Mouse (Mus musculus) embryonic facial prominence, embryonic 12.5 days (tissue): Measurements from ENCODE around the gene Imp4. TPM values are rescaled to one million over a fixed set of nuclear protein-coding genes. Genes with fewer than 3 reads are reported as not detected.

Source experiments
- ATAC-seq: fragments of 200-750 bp; cut with Nextera tagmentation; 2 replicates; pipeline ENCODE4 v1.8.0; 2017; ENCODE audit not compliant: insufficient number of reproducible peaks, insufficient read depth, low FRiP score, low TSS enrichment
- H3K27ac ChIP-seq: fragments of 300-500 bp; sonication (generic); 2 replicates; pipeline ENCODE4 v1.5.1; 2016; ENCODE audit warnings: mild to moderate bottlenecking
- H3K27me3 ChIP-seq: fragments of 300-500 bp; sonication (generic); 2 replicates; pipeline ENCODE4 v1.6.1; 2016; ENCODE audit warnings: mild to moderate bottlenecking, moderate library complexity
- H3K36me3 ChIP-seq: fragments of 300-500 bp; sonication (generic); 2 replicates; pipeline ENCODE4 v1.6.1; 2016; ENCODE audit warnings: mild to moderate bottlenecking
- H3K4me1 ChIP-seq: fragments of 300-500 bp; sonication (generic); 2 replicates; pipeline ENCODE4 v1.6.1; 2016
- H3K4me2 ChIP-seq: fragments of 300-500 bp; sonication (generic); replicated peaks from 2 replicates; pipeline ENCODE4 v1.6.1; 2016; ENCODE audit warnings: mild to moderate bottlenecking, moderate library complexity
- H3K4me3 ChIP-seq: fragments of 300-500 bp; sonication (generic); 2 replicates; pipeline ENCODE4 v1.5.1; 2016; ENCODE audit warnings: mild to moderate bottlenecking
- H3K9ac ChIP-seq: fragments of 300-500 bp; sonication (generic); 2 replicates; pipeline ENCODE4 v1.6.1; 2016; ENCODE audit warnings: mild to moderate bottlenecking, moderate library complexity
- H3K9me3 ChIP-seq: fragments of 300-500 bp; sonication (generic); 2 replicates; pipeline ENCODE4 v1.6.1; 2016; ENCODE audit warnings: mild to moderate bottlenecking, moderate library complexity
- WGBS: fragments of 180-500 bp; shearing (Covaris S2); methylation state at CpG from one replicate; pipeline ENCODE4 v1.1.7; 2016; 5-methylcytosine and 5-hydroxymethylcytosine counted together
- polyA plus RNA-seq: library from polyadenylated mRNA; unstranded; fragments of >200 nt; fragmentation: Nextera tagmentation; extraction: Ambion mirVana; gene quantifications from 2 replicates; pipeline ENCODE4 v1.2.1, GENCODE M21; 2016

The Imp4 gene
- polyA plus RNA-seq, 1 experiment from 2014 or later, result 88.4 TPM

GRCm38 (mm10) chr1:34465445-34465844, 25.8 kb downstream of the Imp4 start:
- WGBS, result 78% methylated on average over 6 of the region's 6 CpGs
- no peaks in the 10 kb centered on the region for H3K4me1 ChIP-seq

GRCm38 (mm10) chr1:34468051-34468450, 28.4 kb downstream of the Imp4 start:
- Histone ChIP-seq H3K4me2 (no peak overlapping the region), H3K27me3 (peaks cover 14% of the 10 kb centered on the region), H3K9me3 (no peaks in the 10 kb centered on the region), H3K36me3 (no peaks in the 10 kb centered on the region), H3K27ac (no peak overlapping the region), H3K4me3 (no peak overlapping the region), H3K4me1 (0 out of 2 replicates have a peak, but pooled peaks cover 2% of the 10 kb centered on the region), H3K9ac (no peak overlapping the region)
- no peak for ATAC-seq
- WGBS, result 69% methylated on average over 3 of the region's 3 CpGs

More at GRCm38 (mm10) chr1:34465445-34465844, 25.8 kb downstream of the Imp4 start:
- Histone ChIP-seq H3K4me3 (no peak overlapping the region), H3K9me3 (no peaks in the 10 kb centered on the region), H3K27me3 (peaks cover 11% of the 10 kb centered on the region), H3K36me3 (no peaks in the 10 kb centered on the region), H3K4me2 (no peak overlapping the region), H3K27ac (no peak overlapping the region), H3K9ac (no peak overlapping the region)
- ATAC-seq, result no peak

- H3K27me3 ChIP-seq, result peaks cover 19% of the 10 kb centered on the region
- WGBS, result 64% methylated on average over 4 of the region's 4 CpGs
- no peak overlapping the region for H3K27ac ChIP-seq
- no peak overlapping the region for H3K4me3 ChIP-seq
- no peaks in the 10 kb centered on the region for H3K36me3 ChIP-seq
- H3K4me1 ChIP-seq, result 0 out of 2 replicates have a peak, but pooled peaks cover 2% of the 10 kb centered on the region
- no peaks in the 10 kb centered on the region for H3K9me3 ChIP-seq
- H3K4me2 ChIP-seq, result no peak overlapping the region
- ATAC-seq, result no peak
- no peak overlapping the region for H3K9ac ChIP-seq
Measured at GRCm38 (mm10) chr1:34468500-34468899, 28.8 kb downstream of the Imp4 start.

- Histone ChIP-seq H3K27me3 (peaks cover 22% of the 10 kb centered on the region), H3K4me3 (no peak overlapping the region), H3K9ac (no peak overlapping the region), H3K9me3 (no peaks in the 10 kb centered on the region), H3K27ac (no peak overlapping the region), H3K4me1 (0 out of 2 replicates have a peak, but pooled peaks cover 2% of the 10 kb centered on the region), H3K36me3 (no peaks in the 10 kb centered on the region), H3K4me2 (no peak overlapping the region)
- no peak for ATAC-seq
- 60% methylated on average over 5 of the region's 5 CpGs for WGBS
Measured at GRCm38 (mm10) chr1:34469801-34470200, 30.1 kb downstream of the Imp4 start.

GRCm38 (mm10) chr1:34472427-34473300, 33.0 kb downstream of the Imp4 start:
- H3K4me3 ChIP-seq, result peak overlapping the region; percentile 54
- peak overlapping the region; percentile 96 for H3K4me2 ChIP-seq
- H3K4me1 ChIP-seq, result 0 out of 2 replicates have a peak, but pooled peaks cover 2% of the 10 kb centered on the region
- peak overlapping the region; percentile 55 for H3K9ac ChIP-seq
- no peak overlapping the region for H3K27ac ChIP-seq
- WGBS, result under 1% methylated on average over 42 of the region's 43 CpGs
- no peaks in the 10 kb centered on the region for H3K9me3 ChIP-seq
- H3K27me3 ChIP-seq, result peaks cover 22% of the 10 kb centered on the region
- ATAC-seq, result peak; percentile 57; the same call in 1 of the 2 replicates
- H3K36me3 ChIP-seq, result no peaks in the 10 kb centered on the region

- H3K27ac ChIP-seq, result no peak overlapping the region
- no peak for ATAC-seq
- H3K36me3 ChIP-seq, result no peaks in the 10 kb centered on the region
- no peak overlapping the region for H3K4me3 ChIP-seq
- no peak overlapping the region for H3K9ac ChIP-seq
- no peaks in the 10 kb centered on the region for H3K9me3 ChIP-seq
- H3K27me3 ChIP-seq, result no peaks in the 10 kb centered on the region
- no peak overlapping the region for H3K4me2 ChIP-seq
- H3K4me1 ChIP-seq, result no peaks in the 10 kb centered on the region
- WGBS, result 44% methylated on average over 11 of the region's 11 CpGs
Measured at GRCm38 (mm10) chr1:34478891-34479655, 39.4 kb downstream of the Imp4 start.

GRCm38 (mm10) chr1:34480801-34481200, 41.1 kb downstream of the Imp4 start:
- Histone ChIP-seq H3K4me1 (no peaks in the 10 kb centered on the region), H3K9me3 (no peaks in the 10 kb centered on the region), H3K36me3 (no peaks in the 10 kb centered on the region), H3K27ac (no peak overlapping the region), H3K27me3 (0 out of 2 replicates have a peak, but pooled peaks cover 4% of the 10 kb centered on the region), H3K4me3 (no peak overlapping the region), H3K4me2 (no peak overlapping the region), H3K9ac (no peak overlapping the region)
- no peak for ATAC-seq
- 78% methylated on average over 5 of the region's 5 CpGs for WGBS

GRCm38 (mm10) chr1:34481920-34482669, 42.4 kb downstream of the Imp4 start:
- no peak overlapping the region for H3K4me3 ChIP-seq
- no peaks in the 10 kb centered on the region for H3K9me3 ChIP-seq
- no peak overlapping the region for H3K9ac ChIP-seq
- 53% methylated on average over 5 of the region's 5 CpGs for WGBS
- no peak overlapping the region for H3K27ac ChIP-seq
- ATAC-seq, result no peak
- H3K27me3 ChIP-seq, result 0 out of 2 replicates have a peak, but pooled peaks cover 4% of the 10 kb centered on the region
- H3K4me1 ChIP-seq, result no peaks in the 10 kb centered on the region
- H3K4me2 ChIP-seq, result no peak overlapping the region
- H3K36me3 ChIP-seq, result no peaks in the 10 kb centered on the region

- Histone ChIP-seq H3K4me2 (no peak overlapping the region), H3K4me1 (no peaks in the 10 kb centered on the region), H3K27ac (no peak overlapping the region), H3K27me3 (0 out of 2 replicates have a peak, but pooled peaks cover 4% of the 10 kb centered on the region), H3K36me3 (no peaks in the 10 kb centered on the region), H3K9ac (no peak overlapping the region), H3K9me3 (no peaks in the 10 kb centered on the region), H3K4me3 (no peak overlapping the region)
- WGBS, result 68% methylated on average over 10 of the region's 10 CpGs
- ATAC-seq, result no peak
Measured at GRCm38 (mm10) chr1:34484470-34484869, 44.8 kb downstream of the Imp4 start.

GRCm38 (mm10) chr1:34485461-34486188, 46.0 kb downstream of the Imp4 start:
- Histone ChIP-seq H3K4me3 (peak overlapping the region; percentile 18; the same call in 1 of the 2 replicates), H3K36me3 (no peaks in the 10 kb centered on the region), H3K9ac (no peak overlapping the region), H3K27ac (no peak overlapping the region), H3K9me3 (no peaks in the 10 kb centered on the region), H3K4me2 (peak overlapping the region; percentile 37), H3K4me1 (no peaks in the 10 kb centered on the region), H3K27me3 (0 out of 2 replicates have a peak, but pooled peaks cover 4% of the 10 kb centered on the region)
- no peak for ATAC-seq
- 7% methylated on average over 25 of the region's 25 CpGs for WGBS
